Mouse (Mus musculus) spleen, postnatal 14 days (tissue): ENCODE data around the gene Notch2.

ENCODE experiments used
- DNase-seq, 2 experiments: peaks; one replicate each; pipeline ENCODE4 v3.0.0; 2021 to 2022; ENCODE audit warnings: low spot score in 2 of 2

Gene Notch2

GRCm38 (mm10) chr3:98052507-98053430 is 39.4 kb downstream of the Notch2 start:
- DNase-seq: no peak

- DNase-seq: no peak
Observed at GRCm38 (mm10) chr3:98053817-98054216, 40.5 kb downstream of the Notch2 start.

- no peak for DNase-seq
Observed at GRCm38 (mm10) chr3:98054334-98055007, 41.1 kb downstream of the Notch2 start.

- DNase-seq: no peak
Observed at GRCm38 (mm10) chr3:98055008-98055345, 41.6 kb downstream of the Notch2 start.

- DNase-seq: no peak
Observed at GRCm38 (mm10) chr3:98055808-98056728, 42.7 kb downstream of the Notch2 start.

- DNase-seq: no peak
Observed at GRCm38 (mm10) chr3:98056956-98057365, 43.6 kb downstream of the Notch2 start.

GRCm38 (mm10) chr3:98059076-98059475 is 45.7 kb downstream of the Notch2 start:
- DNase-seq: no peak

GRCm38 (mm10) chr3:98060981-98061660 is 47.8 kb downstream of the Notch2 start:
- DNase-seq: no peak

- DNase-seq: no peak
Observed at GRCm38 (mm10) chr3:98061661-98062330, 48.5 kb downstream of the Notch2 start.

GRCm38 (mm10) chr3:98062591-98063185 is 49.4 kb downstream of the Notch2 start:
- no peak for DNase-seq

- DNase-seq: no peak
Observed at GRCm38 (mm10) chr3:98063186-98063771, 50.0 kb downstream of the Notch2 start.

GRCm38 (mm10) chr3:98063833-98064232 is 50.5 kb downstream of the Notch2 start:
- no peak for DNase-seq

- DNase-seq: no peak
Observed at GRCm38 (mm10) chr3:98065004-98065403, 51.7 kb downstream of the Notch2 start.

GRCm38 (mm10) chr3:98066434-98066833 is 53.1 kb downstream of the Notch2 start:
- DNase-seq: no peak

GRCm38 (mm10) chr3:98067413-98067812 is 54.1 kb downstream of the Notch2 start:
- DNase-seq: no peak

- no peak for DNase-seq
Observed at GRCm38 (mm10) chr3:98067852-98068491, 54.6 kb downstream of the Notch2 start.

GRCm38 (mm10) chr3:98069161-98069560 is 55.8 kb downstream of the Notch2 start:
- no peak for DNase-seq

GRCm38 (mm10) chr3:98069856-98070255 is 56.5 kb downstream of the Notch2 start:
- no peak for DNase-seq

GRCm38 (mm10) chr3:98072570-98072969 is 59.2 kb downstream of the Notch2 start:
- no peak for DNase-seq
